Mouse (Mus musculus): Measurements from ENCODE around the gene Glud1. TPM values are rescaled to one million over a fixed set of nuclear protein-coding genes. Genes with fewer than 3 reads are reported as not detected.

The Glud1 gene
- total and polyA plus RNA-seq, 2 experiments from 2014 or later = 55.9 to 58.3 TPM

- ATAC-seq (ENCODE audit: insufficient read depth, low read depth) (no peak), DNase-seq (ENCODE audit: low spot score) (no peak)
- no peak overlapping the region for H3K27ac ChIP-seq (ENCODE audit: low read depth)
- H3K4me2 ChIP-seq (ENCODE audit: low read depth, low read length) = no peak overlapping the region
- H3K9ac ChIP-seq (replicated peaks; ENCODE audit: low read depth, low read length) = no peak overlapping the region
- no peaks in the 10 kb centered on the region for H3K36me3 ChIP-seq (replicated peaks; ENCODE audit: control insufficient read depth, insufficient read depth, low read length)
- H3K4me1 ChIP-seq (ENCODE audit: control insufficient read depth, insufficient read depth) = no peaks in the 10 kb centered on the region
- H3K27me3 ChIP-seq (ENCODE audit: control insufficient read depth, insufficient read depth, low read length) = no peaks in the 10 kb centered on the region
- WGBS = 56% methylated on average over 4 of the region's 4 CpGs
- TF ChIP-seq EP300 (IDR thresholded peaks at IDR 0.05; ENCODE audit: low read depth) = no peak
- TF ChIP-seq CTCF (IDR thresholded peaks at IDR 0.05; ENCODE audit: low read depth) = no peak
- H3K4me3 ChIP-seq (ENCODE audit: low read depth, low read length) = no peak overlapping the region
- no peaks in the 10 kb centered on the region for H3K9me3 ChIP-seq (replicated peaks; ENCODE audit: control insufficient read depth, low read length)
Observed at GRCm38 (mm10) chr14:34279726-34280125, 30.8 kb upstream of the Glud1 start.

GRCm38 (mm10) chr14:34280798-34281197 is 29.7 kb upstream of the Glud1 start:
- no peak overlapping the region for H3K4me3 ChIP-seq (ENCODE audit: low read depth, low read length)

GRCm38 (mm10) chr14:34281736-34282269 is 28.7 kb upstream of the Glud1 start:
- Histone ChIP-seq H3K4me2 (ENCODE audit: low read depth, low read length) (no peak overlapping the region), H3K4me3 (ENCODE audit: low read depth, low read length) (no peak overlapping the region), H3K27ac (ENCODE audit: low read depth) (no peak overlapping the region), H3K27me3 (ENCODE audit: control insufficient read depth, insufficient read depth, low read length) (no peaks in the 10 kb centered on the region), H3K4me1 (ENCODE audit: control insufficient read depth, insufficient read depth) (no peaks in the 10 kb centered on the region), H3K9ac (replicated peaks; ENCODE audit: low read depth, low read length) (no peak overlapping the region), H3K36me3 (replicated peaks; ENCODE audit: control insufficient read depth, insufficient read depth, low read length) (no peaks in the 10 kb centered on the region), H3K9me3 (replicated peaks; ENCODE audit: control insufficient read depth, low read length) (no peaks in the 10 kb centered on the region)
- TF ChIP-seq EP300 (IDR thresholded peaks at IDR 0.05; ENCODE audit: low read depth) (no peak), CTCF (IDR thresholded peaks at IDR 0.05; ENCODE audit: low read depth) (no peak)
- DNase-seq (ENCODE audit: low spot score) (no peak), ATAC-seq (ENCODE audit: insufficient read depth, low read depth) (no peak)
- whole genome bisulfite sequencing = 82% methylated on average over 5 of the region's 5 CpGs

More at GRCm38 (mm10) chr14:34280798-34281197, 29.7 kb upstream of the Glud1 start:
- H3K4me1 ChIP-seq (ENCODE audit: control insufficient read depth, insufficient read depth) = no peaks in the 10 kb centered on the region
- no peak overlapping the region for H3K27ac ChIP-seq (ENCODE audit: low read depth)
- no peak for DNase-seq (ENCODE audit: low spot score)
- TF ChIP-seq EP300 (IDR thresholded peaks at IDR 0.05; ENCODE audit: low read depth) (no peak), CTCF (IDR thresholded peaks at IDR 0.05; ENCODE audit: low read depth) (no peak)
- no peak overlapping the region for H3K4me2 ChIP-seq (ENCODE audit: low read depth, low read length)
- no peaks in the 10 kb centered on the region for H3K27me3 ChIP-seq (ENCODE audit: control insufficient read depth, insufficient read depth, low read length)
- no peak overlapping the region for H3K9ac ChIP-seq (replicated peaks; ENCODE audit: low read depth, low read length)
- H3K36me3 ChIP-seq (replicated peaks; ENCODE audit: control insufficient read depth, insufficient read depth, low read length) = no peaks in the 10 kb centered on the region
- no peaks in the 10 kb centered on the region for H3K9me3 ChIP-seq (replicated peaks; ENCODE audit: control insufficient read depth, low read length)
- WGBS = 80% methylated on average over 2 of the region's 2 CpGs
- ATAC-seq (ENCODE audit: insufficient read depth, low read depth) = no peak

GRCm38 (mm10) chr14:34288396-34288795 is 22.1 kb upstream of the Glud1 start:
- H3K4me3 ChIP-seq (ENCODE audit: low read depth, low read length) = no peak overlapping the region
- no peaks in the 10 kb centered on the region for H3K27me3 ChIP-seq (ENCODE audit: control insufficient read depth, insufficient read depth, low read length)
- TF ChIP-seq EP300 (IDR thresholded peaks at IDR 0.05; ENCODE audit: low read depth) = no peak
- TF ChIP-seq CTCF (IDR thresholded peaks at IDR 0.05; ENCODE audit: low read depth) = no peak
- H3K4me2 ChIP-seq (ENCODE audit: low read depth, low read length) = no peak overlapping the region
- no peaks in the 10 kb centered on the region for H3K4me1 ChIP-seq (ENCODE audit: control insufficient read depth, insufficient read depth)
- no peak for DNase-seq (ENCODE audit: low spot score)
- H3K9ac ChIP-seq (replicated peaks; ENCODE audit: low read depth, low read length) = no peak overlapping the region
- WGBS = 51% methylated on average over 2 of the region's 2 CpGs
- H3K36me3 ChIP-seq (replicated peaks; ENCODE audit: control insufficient read depth, insufficient read depth, low read length) = no peaks in the 10 kb centered on the region
- no peak for ATAC-seq (ENCODE audit: insufficient read depth, low read depth)
- no peaks in the 10 kb centered on the region for H3K9me3 ChIP-seq (replicated peaks; ENCODE audit: control insufficient read depth, low read length)
- no peak overlapping the region for H3K27ac ChIP-seq (ENCODE audit: low read depth)

GRCm38 (mm10) chr14:34289259-34290015 is 21.1 kb upstream of the Glud1 start:
- Histone ChIP-seq H3K36me3 (replicated peaks; ENCODE audit: control insufficient read depth, insufficient read depth, low read length) (no peaks in the 10 kb centered on the region), H3K27me3 (ENCODE audit: control insufficient read depth, insufficient read depth, low read length) (no peaks in the 10 kb centered on the region), H3K4me1 (ENCODE audit: control insufficient read depth, insufficient read depth) (no peaks in the 10 kb centered on the region), H3K9ac (replicated peaks; ENCODE audit: low read depth, low read length) (no peak overlapping the region), H3K4me3 (ENCODE audit: low read depth, low read length) (no peak overlapping the region), H3K4me2 (ENCODE audit: low read depth, low read length) (no peak overlapping the region), H3K27ac (ENCODE audit: low read depth) (no peak overlapping the region), H3K9me3 (replicated peaks; ENCODE audit: control insufficient read depth, low read length) (no peaks in the 10 kb centered on the region)
- DNase-seq (ENCODE audit: low spot score) (no peak), ATAC-seq (ENCODE audit: insufficient read depth, low read depth) (no peak)
- 84% methylated on average over 3 of the region's 3 CpGs for WGBS
- TF ChIP-seq EP300 (IDR thresholded peaks at IDR 0.05; ENCODE audit: low read depth) (no peak), CTCF (IDR thresholded peaks at IDR 0.05; ENCODE audit: low read depth) (no peak)
